Mouse (Mus musculus): ENCODE measurements around the gene AI464131. TPM values are rescaled to one million over a fixed set of nuclear protein-coding genes. Genes with fewer than 3 reads are reported as not detected.

Gene AI464131
- 10 to 100 TPM; 12.6 to 16.0 (median 13.7) TPM for total RNA-seq (2022)

DNA sequence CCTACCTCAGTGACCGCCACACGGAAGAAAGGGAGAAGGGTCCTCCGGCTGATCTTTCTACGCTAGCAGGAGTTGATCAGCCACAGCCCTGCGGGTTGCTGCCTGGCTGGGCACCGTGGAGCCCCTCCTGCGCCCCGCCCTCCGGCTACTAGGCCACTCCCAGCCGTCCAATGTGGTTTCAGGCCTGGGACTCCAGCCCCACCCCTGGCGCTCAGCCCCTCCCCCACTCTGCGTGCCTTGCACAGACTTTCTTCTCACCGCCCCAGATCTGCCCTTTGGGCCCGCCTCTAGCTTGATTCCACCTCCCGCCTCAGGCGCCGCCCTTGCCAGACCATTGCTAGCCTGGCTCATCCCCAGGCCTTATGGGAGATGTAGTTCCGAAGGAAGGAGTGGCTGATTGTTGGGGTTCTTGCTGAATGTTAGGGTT lies at the start of gene AI464131:
TSS of gene AI464131 (minus strand) at position 91 of the 427 bp plus-strand sequence.
- peak; percentile 96 for DNase-seq (ENCODE audit: low spot score)

DNA sequence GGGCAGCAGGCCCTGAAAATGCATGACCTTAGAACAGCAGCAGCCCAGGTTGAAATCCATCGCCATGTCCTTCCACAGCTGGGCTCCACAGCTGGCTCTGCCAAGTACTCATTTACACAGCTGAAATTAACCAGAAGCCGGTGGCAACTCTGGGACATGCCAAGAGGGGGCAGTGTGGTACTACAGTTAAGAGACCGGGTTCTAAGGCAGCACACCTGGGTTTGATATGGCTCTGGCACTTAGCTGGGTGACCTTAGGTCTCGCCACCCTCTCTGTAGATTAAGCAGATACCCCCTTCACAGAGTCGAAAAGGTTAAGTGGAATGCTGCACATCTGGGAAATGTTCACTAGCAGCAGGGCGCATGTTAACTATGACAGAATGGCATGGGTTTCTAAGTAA lies 49.7 kb upstream of the AI464131 start:
- peak; percentile 76 for DNase-seq (ENCODE audit: low spot score)

DNA sequence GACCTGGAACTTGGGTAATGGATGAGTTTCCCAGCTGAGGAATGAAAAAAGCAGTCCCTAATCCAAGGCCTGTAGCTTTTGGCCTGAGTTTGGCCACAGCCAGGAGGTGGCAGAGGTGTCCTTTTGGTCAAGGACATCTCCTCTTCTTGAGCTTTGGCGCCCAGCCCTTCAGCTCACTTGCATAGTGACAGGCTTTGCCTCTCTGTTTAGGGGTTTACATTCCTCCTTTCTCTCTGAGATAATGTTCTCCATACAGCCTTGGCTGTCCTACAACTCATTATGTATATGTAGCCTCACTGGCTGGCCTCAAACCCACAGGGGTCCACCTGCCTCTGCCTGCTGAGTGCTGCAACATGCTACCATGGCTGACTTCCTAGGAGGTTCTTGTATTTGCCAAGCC lies 44.2 kb upstream of the AI464131 start:
- no peak for DNase-seq (ENCODE audit: low spot score)

DNA sequence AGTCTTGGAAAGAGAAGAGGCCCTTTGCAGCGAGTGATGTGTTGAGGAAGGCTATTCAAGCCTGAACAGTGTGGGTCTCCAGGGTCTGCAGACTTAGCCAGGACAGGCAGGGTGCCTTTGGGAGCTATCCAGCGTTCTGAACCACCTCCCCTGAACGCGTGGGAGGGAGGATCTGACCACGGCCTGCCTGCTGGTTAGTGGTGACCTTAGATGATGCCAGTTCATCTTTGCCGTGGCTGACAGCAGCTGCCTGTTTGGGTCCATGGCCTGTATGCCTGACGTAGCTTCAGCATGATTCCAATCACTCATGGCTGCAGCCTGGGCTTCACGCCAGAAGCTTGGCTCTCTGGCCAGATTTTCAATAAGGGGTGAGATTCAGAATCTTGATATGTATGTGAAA lies 43.1 kb upstream of the AI464131 start:
- no peak for DNase-seq (ENCODE audit: low spot score)

DNA sequence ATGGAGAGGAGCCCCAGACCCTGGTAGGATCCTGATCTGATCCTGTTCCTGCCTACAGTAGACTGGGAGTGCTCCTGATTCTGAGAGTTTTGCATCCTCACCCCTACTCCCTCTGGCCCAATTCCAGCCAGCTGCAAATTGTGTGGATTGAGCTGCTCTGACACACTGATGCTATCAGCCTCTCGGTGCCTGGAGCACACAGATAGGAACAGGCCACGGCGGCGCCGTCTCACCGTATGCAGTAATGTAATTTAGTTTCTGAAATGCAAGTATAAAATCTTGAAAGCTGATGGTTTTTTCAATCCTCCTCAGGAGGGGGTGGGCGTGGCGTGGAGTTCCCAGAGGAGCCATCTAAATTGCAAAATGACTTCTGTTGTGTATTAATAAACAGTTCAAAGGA lies 39.3 kb upstream of the AI464131 start:
- no peak for DNase-seq (ENCODE audit: low spot score)

DNA sequence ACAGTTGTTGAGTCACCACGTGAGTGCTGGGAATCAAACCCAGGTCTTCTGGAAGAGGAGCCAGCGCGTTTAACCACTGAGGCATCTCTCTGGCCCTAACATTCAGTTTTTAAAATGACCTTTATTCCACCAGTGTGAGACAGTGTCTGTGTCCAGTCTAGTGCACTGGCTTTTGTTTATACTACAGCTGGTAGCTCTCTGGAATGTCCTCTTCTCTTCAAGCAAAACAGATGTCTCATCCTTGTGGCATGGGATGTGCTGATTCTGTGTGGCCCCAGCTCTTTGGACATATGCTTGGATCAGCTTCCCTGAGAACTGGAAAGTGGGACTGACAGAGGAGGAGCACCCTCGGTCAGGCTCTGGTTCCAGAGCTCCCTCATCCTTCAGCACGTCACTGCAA lies 32.0 kb upstream of the AI464131 start:
- DNase-seq (ENCODE audit: low spot score): no peak

DNA sequence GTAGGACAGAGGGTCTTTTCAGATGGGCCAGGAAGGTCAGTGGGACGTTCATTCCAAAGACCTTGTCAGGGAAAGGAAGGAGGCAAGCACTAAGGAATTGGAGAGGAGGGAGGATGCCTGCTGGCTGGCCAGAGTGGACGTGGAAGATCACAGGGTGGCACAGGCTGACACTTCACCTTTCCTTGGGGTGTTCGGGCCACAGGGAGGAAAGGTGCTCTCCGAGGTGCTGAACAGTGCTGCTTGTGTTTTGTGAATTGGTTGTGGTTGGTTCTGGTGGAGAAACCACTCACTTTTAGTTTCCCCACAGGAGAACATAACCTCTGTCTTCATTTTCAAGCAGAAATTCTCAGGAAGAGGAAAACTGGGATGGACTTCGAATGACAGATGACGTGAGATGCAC lies 29.5 kb upstream of the AI464131 start:
- no peak for DNase-seq (ENCODE audit: low spot score)

DNA sequence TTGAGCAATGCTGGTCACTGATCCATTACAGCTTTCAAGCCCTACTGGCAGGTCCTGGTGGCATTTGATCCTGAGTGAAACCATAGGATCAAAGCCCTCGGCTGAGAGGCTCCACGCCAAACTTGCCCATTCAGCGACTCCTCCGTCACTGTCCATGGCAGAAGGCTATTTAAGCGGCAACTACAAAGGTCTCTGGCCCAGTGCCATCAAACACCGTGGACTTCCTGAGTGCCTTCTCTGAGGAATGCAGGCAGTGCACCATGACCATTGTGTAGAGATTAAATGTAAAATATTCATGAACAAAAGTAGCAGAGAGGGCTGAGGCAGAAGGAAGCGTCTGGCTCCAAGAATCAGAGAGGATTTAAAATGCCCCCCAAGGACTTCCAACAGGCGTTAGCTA lies 25.1 kb upstream of the AI464131 start:
- DNase-seq (ENCODE audit: low spot score): no peak

DNA sequence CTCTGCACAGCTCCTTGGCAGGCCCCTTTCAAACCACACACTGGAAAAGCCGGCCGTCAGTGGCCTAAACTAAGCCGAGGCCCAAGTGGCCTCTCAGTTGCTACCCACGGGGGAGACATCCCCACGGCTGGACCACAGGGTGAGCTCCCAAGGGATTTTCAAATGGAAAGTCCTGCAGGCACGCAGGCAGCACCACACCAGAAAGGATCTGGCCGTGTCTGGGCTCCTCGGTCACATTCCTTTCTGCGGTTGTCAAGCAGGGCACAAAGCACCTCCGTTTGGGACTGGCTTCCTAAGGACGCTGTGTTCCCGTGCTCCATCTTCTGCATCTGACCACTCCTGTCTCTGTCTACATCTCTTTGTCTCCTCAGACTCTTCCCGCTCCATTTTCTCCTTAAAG lies 24.2 kb upstream of the AI464131 start:
- no peak for DNase-seq (ENCODE audit: low spot score)

DNA sequence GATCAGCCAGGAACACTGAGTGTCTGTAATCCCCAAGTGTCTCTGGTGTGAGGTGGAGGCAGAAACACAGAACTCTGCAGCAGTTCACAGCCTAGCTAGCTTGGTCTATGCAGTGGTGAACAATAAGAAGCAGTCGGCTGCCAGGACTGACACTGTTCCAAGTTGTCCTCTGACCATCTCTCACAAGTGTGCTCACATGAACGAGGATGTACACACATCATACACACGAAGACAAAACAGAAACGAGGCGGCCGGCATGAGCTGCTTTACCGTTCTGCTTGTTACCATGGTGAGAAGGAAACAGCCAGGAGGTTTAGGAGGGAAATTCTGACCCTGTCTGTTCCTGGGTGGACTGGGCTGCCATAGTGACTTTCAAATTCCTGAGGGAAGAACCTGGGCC lies 23.7 kb upstream of the AI464131 start:
- DNase-seq (ENCODE audit: low spot score): no peak

DNA sequence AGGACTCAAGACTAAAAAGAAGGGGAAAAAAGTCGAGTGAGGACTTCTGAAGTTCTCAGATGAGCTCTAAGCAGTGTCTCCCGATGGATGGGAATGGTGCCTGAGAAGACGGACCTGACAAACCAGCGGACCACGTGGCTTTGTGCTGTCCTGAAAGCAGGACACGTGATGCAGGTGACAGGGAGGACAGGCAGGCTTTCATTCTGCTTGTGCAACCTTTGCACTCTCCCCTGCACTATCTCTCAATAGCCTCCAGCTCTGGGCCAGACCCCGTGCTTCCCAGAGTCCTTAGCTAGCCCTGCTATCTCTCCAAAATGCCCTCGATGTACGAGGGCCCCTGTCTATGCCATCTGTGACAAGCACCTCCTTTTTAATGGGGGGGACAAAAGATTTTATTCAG lies 22.0 kb upstream of the AI464131 start:
- DNase-seq (ENCODE audit: low spot score): no peak

DNA sequence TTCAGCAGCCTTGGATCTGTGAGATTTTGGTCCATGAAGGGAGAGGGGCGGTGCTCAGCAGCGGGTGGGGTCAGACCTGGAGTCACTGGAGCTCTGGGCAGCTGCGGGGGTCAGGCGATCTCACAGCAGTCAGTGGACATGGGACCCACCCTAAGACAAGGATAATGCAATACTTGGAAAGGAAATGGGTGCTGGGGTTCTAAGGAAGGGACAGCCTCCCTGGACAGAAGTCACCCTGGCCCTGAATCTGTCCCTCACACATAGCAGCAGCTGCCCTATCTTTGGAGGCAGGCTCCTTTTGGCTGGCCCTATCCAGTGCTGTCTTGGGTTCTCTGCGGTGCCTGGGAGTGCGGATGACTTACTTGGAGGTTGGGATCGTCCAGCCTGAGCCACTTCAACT lies 21.0 kb upstream of the AI464131 start:
- no peak for DNase-seq (ENCODE audit: low spot score)

DNA sequence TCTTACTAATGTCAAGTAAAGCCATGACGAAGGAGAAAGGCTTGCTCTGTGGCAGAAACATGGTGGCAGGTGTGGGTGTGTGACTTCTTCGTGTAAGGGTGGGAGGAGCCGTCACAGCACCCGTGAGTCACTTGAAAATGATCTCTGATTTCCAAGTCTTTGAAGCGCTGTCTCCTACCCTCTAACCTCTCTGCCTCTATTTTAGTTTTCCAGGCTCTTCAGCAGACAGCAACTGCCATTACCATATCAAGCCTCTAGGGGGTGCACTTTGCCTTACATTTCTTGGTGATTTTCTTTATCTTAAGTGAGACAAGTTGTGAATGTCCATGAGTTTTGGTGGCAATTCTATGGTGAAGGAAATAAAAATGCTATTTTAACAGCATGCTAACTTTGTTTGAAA lies 19.9 kb upstream of the AI464131 start:
- peak; percentile 36 for DNase-seq (ENCODE audit: low spot score)

DNA sequence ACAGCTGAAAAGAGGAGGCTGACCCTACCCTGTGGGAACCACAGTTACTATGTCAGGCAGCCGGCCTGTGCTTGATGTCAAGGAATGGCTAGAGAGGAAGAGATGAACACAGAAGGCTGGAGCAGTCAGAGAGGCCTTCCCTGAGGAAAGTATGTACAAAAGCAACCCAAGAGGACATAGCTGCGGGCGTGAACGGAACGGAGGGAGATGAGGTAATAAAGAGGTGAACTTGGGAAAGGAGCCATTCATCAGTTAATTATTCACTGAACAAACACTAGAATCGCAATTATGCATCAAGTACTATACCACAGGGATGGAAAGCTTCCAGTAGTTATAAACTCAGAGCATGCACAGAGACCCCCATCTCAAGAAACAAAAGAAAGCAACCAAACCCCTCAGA lies 19.3 kb upstream of the AI464131 start:
- no peak for DNase-seq (ENCODE audit: low spot score)

DNA sequence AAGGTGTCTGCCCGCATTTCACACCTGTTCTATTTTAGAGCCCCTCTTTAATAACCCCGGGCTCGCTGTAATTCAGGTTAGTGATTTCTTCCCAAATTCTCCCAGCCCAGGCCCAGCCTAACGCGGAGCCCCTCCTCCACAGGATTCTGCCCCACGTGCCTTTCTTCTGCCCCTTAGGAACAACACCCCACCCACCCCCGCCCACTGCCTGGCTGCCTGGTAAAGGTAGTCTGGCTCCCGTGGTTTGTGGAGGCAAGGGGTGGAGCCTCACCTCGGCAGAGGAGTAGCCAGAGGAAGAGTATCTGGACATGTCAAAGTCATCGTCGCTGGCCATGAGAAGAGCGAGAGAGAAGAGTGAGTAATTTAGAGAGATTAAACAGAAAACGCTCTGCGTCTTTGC lies 17.8 kb upstream of the AI464131 start:
- DNase-seq (ENCODE audit: low spot score): no peak

DNA sequence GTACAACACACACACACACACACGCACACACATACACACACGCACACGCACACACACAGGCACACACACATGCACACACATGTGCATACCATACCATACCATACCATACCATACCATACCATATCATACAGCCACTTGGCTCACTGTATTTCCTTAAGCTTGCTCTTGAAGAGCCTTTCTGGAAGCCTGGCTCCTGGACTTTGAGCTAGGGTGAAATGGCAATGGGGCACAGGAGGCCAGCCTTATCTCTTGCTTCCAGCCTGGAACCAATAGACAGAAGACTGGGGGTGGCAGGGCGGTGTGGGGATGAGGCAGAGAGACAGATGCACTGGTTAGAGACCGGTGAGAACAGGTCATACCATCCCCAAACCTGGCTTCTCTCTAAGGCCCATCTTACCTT lies 16.3 kb upstream of the AI464131 start:
- DNase-seq (ENCODE audit: low spot score): no peak

DNA sequence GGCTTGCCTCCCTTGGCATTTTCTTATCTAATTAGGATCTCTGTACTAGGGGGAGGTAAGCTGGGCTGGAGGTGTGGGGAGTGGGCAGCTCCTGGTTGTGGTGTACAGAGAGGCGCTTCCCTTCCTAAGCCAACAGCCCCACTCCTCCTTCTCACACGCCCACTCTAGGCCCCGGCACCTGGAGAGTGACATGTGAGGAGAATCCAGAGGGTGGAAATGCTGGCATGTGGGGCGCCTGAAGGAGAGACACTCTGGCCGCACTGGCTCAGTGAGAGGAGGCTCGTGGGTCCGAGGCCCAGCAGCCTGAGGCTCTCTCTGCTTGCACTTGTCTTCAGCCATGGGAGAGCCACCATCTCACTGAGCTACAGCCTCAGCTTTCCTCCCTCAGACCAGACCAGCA lies 15.5 kb upstream of the AI464131 start:
- DNase-seq (ENCODE audit: low spot score): no peak

DNA sequence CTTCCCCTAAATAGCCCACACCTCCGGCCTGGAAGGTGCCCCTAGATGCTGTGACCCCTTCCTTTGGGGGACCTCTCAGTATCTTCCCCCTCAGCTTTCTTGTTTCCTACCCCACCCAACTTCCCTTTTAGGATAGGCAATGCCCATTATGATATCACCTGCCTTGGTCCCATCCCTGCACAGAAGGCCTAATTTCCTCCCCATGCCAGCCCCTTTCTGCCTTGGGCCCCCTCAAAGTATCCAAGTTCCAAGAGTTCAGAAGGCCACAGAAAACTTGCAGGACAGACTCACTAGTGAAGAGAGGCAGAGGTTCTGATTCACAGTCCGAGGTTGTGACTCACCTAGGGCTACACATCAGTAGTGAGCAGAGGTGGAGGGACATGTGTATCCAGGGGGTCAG lies 14.4 kb upstream of the AI464131 start, which contains the start of gene 1110017D15Rik:
TSS of gene 1110017D15Rik (minus strand) at position 101 of the 400 bp plus-strand sequence.
- DNase-seq (ENCODE audit: low spot score): no peak

DNA sequence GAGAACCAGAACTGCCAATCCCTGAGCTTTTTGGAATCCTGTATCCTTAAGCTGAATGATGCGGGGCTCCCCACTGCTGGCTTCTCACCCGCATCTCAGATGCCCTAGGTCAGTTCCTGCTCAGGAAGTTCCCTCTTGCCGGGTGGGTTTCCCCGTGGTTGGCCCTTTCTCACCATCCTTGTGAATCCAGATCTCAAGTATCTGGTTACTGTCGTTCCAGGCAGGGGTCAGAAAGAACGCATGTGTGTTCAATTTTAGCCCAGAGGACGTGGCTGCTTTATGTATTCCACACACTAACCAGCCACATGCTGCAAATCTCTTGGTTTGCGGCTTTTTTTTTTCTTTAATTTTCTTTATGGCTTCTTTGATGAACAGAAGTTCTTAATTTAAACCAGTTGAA lies 10.8 kb upstream of the AI464131 start:
- no peak for DNase-seq (ENCODE audit: low spot score)

DNA sequence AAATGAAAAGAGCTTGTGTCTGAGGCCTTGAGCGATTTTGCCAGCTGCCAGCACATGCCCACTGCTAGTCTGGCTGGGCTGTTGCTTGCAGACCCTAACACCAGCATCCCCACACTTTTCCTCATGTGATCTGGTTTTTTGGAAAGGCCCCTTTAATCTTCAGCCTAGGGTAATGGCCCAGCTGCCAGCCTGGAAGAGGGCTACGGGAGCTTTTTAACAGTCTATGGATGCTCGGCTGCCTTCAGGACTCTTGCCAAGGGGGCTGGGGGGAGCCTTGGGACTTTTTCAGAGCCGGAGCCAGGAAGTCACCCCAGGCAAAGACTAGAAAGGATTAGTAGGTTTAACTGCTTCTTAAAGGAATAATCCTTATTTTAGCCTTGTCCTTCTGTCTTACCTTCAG lies 10.4 kb upstream of the AI464131 start:
- no peak for DNase-seq (ENCODE audit: low spot score)

DNA sequence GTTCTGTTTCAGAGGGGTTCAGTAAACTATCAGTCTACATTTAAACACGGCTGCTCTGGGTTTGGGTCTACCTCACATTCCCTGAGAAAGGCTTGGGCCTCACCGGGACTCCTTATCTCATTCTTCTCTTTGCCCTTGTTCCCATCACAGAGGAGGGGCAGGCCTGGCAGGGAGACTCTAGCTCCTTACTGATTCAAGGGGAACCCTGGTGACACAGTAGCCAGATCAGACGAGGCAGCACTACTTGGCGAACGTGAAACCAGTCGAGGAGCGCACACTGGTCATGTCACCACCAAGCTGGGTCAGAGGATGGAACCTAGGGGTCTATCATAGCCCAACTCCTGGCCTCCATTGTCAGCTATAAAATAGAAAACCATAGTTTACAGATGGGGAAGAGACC lies 5.1 kb upstream of the AI464131 start:
- DNase-seq (ENCODE audit: low spot score): no peak

DNA sequence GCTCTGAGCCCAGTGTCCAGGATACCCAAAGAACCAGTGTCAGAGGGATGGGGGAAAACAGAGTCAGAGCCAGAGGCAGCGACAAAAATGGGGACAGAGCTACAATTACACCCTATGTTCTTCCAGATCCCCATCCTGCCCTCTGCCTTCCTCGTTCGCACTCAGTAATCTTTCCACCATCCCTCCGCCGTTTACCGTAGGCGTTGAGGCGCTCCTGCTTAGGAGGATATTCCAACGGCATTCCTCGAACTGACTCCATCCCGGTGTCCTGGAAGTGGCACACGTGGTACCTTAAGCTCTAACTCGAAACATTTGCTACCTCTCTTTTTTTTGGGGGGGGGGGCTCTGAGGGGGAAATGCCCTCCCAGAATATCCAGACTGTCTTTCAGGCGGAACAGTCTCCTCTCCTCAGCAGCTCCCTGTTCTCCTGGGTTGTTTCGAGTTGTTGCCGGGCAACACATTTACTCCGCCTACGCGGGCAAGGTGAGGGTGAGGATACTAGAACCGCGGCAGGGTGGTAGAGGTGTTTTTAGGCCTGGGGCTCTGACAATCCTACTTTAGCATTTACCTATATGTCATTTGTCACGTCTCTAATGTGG lies 4.5 kb upstream of the AI464131 start:
- DNase-seq (ENCODE audit: low spot score): no peak

DNA sequence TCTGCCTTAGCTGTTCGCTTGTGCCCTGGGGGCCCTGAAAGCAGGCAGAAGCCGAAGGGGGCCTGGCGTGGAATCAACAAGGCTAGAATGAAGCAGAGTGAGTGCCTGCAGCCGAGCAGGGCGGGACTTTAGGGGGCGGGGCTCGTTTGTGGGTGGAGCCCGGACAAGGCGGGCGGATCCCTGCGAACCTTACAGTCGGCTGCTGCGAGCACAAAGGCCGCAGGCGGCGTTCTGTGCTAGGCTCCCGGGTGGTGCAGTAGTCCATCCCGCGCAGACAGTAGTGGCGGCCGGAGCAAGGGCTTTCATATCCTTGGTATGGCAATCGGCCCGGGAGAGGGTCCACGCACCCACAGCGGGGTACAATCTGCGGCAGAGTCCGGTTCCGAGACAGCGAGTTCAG lies 4.0 kb upstream of the AI464131 start:
- DNase-seq (ENCODE audit: low spot score): peak; percentile 83

DNA sequence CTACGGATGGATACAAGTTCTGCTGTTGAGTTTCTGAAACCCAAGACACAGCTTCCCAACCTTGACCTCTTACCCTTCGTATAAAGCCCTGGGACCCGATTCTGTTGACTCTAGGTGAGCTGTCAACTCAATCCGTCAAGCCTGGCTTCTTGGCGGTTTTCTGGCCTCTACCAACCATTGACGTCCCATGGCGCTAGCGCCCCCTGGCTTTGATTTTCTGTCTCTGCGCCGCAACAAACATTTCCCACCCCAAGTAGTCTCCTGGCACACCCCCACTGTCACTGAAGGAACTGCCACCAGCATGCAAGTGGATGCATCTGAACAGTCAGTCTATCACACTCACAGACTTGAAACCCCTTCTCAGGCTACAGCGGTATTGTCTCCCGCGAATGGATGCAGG lies 3.3 kb upstream of the AI464131 start:
- no peak for DNase-seq (ENCODE audit: low spot score)
